Mouse (Mus musculus) testis, adult 2 months (tissue): ENCODE results near the gene Tns2.

Source experiments
- CTCF ChIP-seq: fragments of 200-500 bp; IDR thresholded peaks from 2 replicates; pipeline ENCODE4 v1.5.1; 2012; ENCODE audit warnings: low read depth, mild to moderate bottlenecking, inconsistent platforms, low read length, moderate library complexity; ENCODE audit not compliant: control insufficient read depth, insufficient read depth, insufficient replicate concordance
- POLR2A ChIP-seq: fragments of 200-500 bp; IDR thresholded peaks from 2 replicates; pipeline ENCODE4 v1.6.1; 2012; ENCODE audit warnings: low read depth, mild to moderate bottlenecking, inconsistent platforms, low read length, moderate library complexity; ENCODE audit not compliant: control insufficient read depth

- TF ChIP-seq CTCF (no peak), POLR2A (no peak)
Observed at GRCm38 (mm10) chr15:102091688-102092087, 8.5 kb upstream of the Tns2 start.
